Mouse (Mus musculus) olfactory bulb, adult 2 months (tissue): ENCODE results near the gene Rad51. TPM values are rescaled to one million over a fixed set of nuclear protein-coding genes. Genes with fewer than 3 reads are reported as not detected.
A peak's percentile ranks its signal among the peaks of the same experiment; 100 is the strongest.

Experiments used
- H3K27ac ChIP-seq: fragments of 200-500 bp; 2 replicates; pipeline ENCODE4 v1.5.1; 2012; ENCODE audit warnings: low read depth, low read length; ENCODE audit not compliant: insufficient read depth
- H3K4me1 ChIP-seq: fragments of 200-500 bp; 2 replicates; pipeline ENCODE4 v1.6.1; 2012; ENCODE audit warnings: low read length; ENCODE audit not compliant: control insufficient read depth, insufficient read depth
- H3K4me3 ChIP-seq: fragments of 200-500 bp; 2 replicates; pipeline ENCODE4 v1.5.1; 2012; ENCODE audit warnings: mild to moderate bottlenecking, low read depth, low read length, moderate library complexity; ENCODE audit not compliant: insufficient read depth
- CTCF ChIP-seq: fragments of 200-500 bp; IDR thresholded peaks from 2 replicates; pipeline ENCODE4 v1.5.1; 2012; ENCODE audit warnings: low read depth, mild to moderate bottlenecking, low read length, moderate library complexity; ENCODE audit not compliant: insufficient read depth
- POLR2A ChIP-seq: fragments of 200-500 bp; IDR thresholded peaks from 2 replicates; pipeline ENCODE4 v1.6.1; 2012; ENCODE audit warnings: mild to moderate bottlenecking, low read depth, low read length, moderate library complexity; ENCODE audit not compliant: insufficient read depth
- WGBS: fragments of 180-500 bp; shearing (Covaris S2); methylation state at CpG from one replicate; pipeline ENCODE4 v1.1.7; 2018; 5-methylcytosine and 5-hydroxymethylcytosine counted together
- polyA plus RNA-seq: library from polyadenylated mRNA; stranded (reverse); fragments of >200 nt; gene quantifications from 2 replicates; pipeline ENCODE4 v1.2.4, GENCODE M21; 2012; ENCODE audit warnings: low replicate concordance; ENCODE audit not compliant: missing spikeins, insufficient read depth, insufficient read length

The Rad51 gene
- polyA plus RNA-seq, 1 experiment = not detected

GRCm38 (mm10) chr2:119157836-119158235, 45.2 kb downstream of the Rad51 start:
- H3K4me1 ChIP-seq = peaks cover 6% of the 10 kb centered on the region; the same call in 1 of the 2 replicates
- no peak overlapping the region for H3K27ac ChIP-seq
- no peak overlapping the region for H3K4me3 ChIP-seq
- TF ChIP-seq CTCF (no peak), POLR2A (no peak)

- Histone ChIP-seq H3K27ac (no peak overlapping the region), H3K4me3 (no peak overlapping the region), H3K4me1 (no peaks in the 10 kb centered on the region)
- TF ChIP-seq CTCF (no peak), POLR2A (no peak)
- WGBS = 46% methylated on average over 2 of the region's 2 CpGs
Measured at GRCm38 (mm10) chr2:119161247-119161646, 48.7 kb downstream of the Rad51 start.

GRCm38 (mm10) chr2:119163135-119163534, 50.5 kb downstream of the Rad51 start:
- WGBS = 78% methylated on average over 3 of the region's 3 CpGs
- Histone ChIP-seq H3K4me1 (peaks cover 13% of the 10 kb centered on the region), H3K4me3 (no peak overlapping the region), H3K27ac (no peak overlapping the region)
- TF ChIP-seq CTCF (no peak), POLR2A (no peak)

- H3K4me1 ChIP-seq = peaks cover 13% of the 10 kb centered on the region
- no peak for TF ChIP-seq POLR2A
- no peak for TF ChIP-seq CTCF
- H3K4me3 ChIP-seq = no peak overlapping the region
- no peak overlapping the region for H3K27ac ChIP-seq
- WGBS = 90% methylated on average over 4 of the region's 4 CpGs
Measured at GRCm38 (mm10) chr2:119163999-119164398, 51.4 kb downstream of the Rad51 start.

- no peak overlapping the region for H3K4me3 ChIP-seq
Measured at GRCm38 (mm10) chr2:119165401-119165800, 52.8 kb downstream of the Rad51 start.

GRCm38 (mm10) chr2:119166901-119167865, 54.6 kb downstream of the Rad51 start, which contains the start of gene Gchfr:
Gene Gchfr (plus strand): TSS chr2:119167773.
- Histone ChIP-seq H3K4me1 (peaks cover 31% of the 10 kb centered on the region), H3K27ac (no peak within 1 kb of the TSS), H3K4me3 (peak within 1 kb of the TSS; percentile 52)
- TF ChIP-seq POLR2A = no peak
- no peak for TF ChIP-seq CTCF
- under 1% methylated on average over 60 of the region's 60 CpGs for WGBS

More at GRCm38 (mm10) chr2:119165401-119165800, 52.8 kb downstream of the Rad51 start:
- Histone ChIP-seq H3K27ac (no peak overlapping the region), H3K4me1 (peaks cover 23% of the 10 kb centered on the region)
- TF ChIP-seq POLR2A (no peak), CTCF (no peak)

GRCm38 (mm10) chr2:119167866-119168256, 55.3 kb downstream of the Rad51 start:
- Histone ChIP-seq H3K27ac (no peak overlapping the region), H3K4me1 (peaks cover 37% of the 10 kb centered on the region), H3K4me3 (peak overlapping the region; percentile 52)
- no peak for TF ChIP-seq POLR2A
- no peak for TF ChIP-seq CTCF
- WGBS = 7% methylated on average over 26 of the region's 26 CpGs

GRCm38 (mm10) chr2:119170282-119170681, 57.7 kb downstream of the Rad51 start:
- no peak for TF ChIP-seq CTCF
- no peak for TF ChIP-seq POLR2A
- 88% methylated on average over 2 of the region's 2 CpGs for WGBS
- Histone ChIP-seq H3K27ac (no peak overlapping the region), H3K4me1 (peaks cover 61% of the 10 kb centered on the region), H3K4me3 (no peak overlapping the region)

GRCm38 (mm10) chr2:119171574-119171973, 59.0 kb downstream of the Rad51 start:
- Histone ChIP-seq H3K27ac (no peak overlapping the region), H3K4me1 (peaks cover 65% of the 10 kb centered on the region), H3K4me3 (no peak overlapping the region)
- 81% methylated on average over 8 of the region's 8 CpGs for whole genome bisulfite sequencing
- TF ChIP-seq CTCF (no peak), POLR2A (no peak)

GRCm38 (mm10) chr2:119172446-119172845, 59.9 kb downstream of the Rad51 start:
- TF ChIP-seq POLR2A (no peak), CTCF (no peak)
- WGBS = 68% methylated on average over 7 of the region's 7 CpGs
- Histone ChIP-seq H3K27ac (peak overlapping the region; percentile 76), H3K4me3 (no peak overlapping the region), H3K4me1 (peaks cover 59% of the 10 kb centered on the region)
